Mouse (Mus musculus) heart, adult 2 months (tissue): ENCODE measurements around the gene Islr2. TPM values are rescaled to one million over a fixed set of nuclear protein-coding genes. Genes with fewer than 3 reads are reported as not detected.
A peak's percentile ranks its signal among the peaks of the same experiment; 100 is the strongest.

Experiments used
- DNase-seq, 2 experiments: peaks; one replicate each; pipeline ENCODE4 v3.0.0; 2021
- H3K27ac ChIP-seq: fragments of 200-600 bp; 2 replicates; pipeline ENCODE4 v1.8.1; 2022
- H3K27me3 ChIP-seq: fragments of 200-500 bp; 2 replicates; pipeline ENCODE4 v1.6.1; 2012; ENCODE audit warnings: mild to moderate bottlenecking, low read length, inconsistent platforms, mixed read lengths; ENCODE audit not compliant: control insufficient read depth, insufficient read depth
- H3K36me3 ChIP-seq: fragments of 200-500 bp; 2 replicates; pipeline ENCODE4 v1.6.1; 2012; ENCODE audit warnings: low read length, inconsistent platforms; ENCODE audit not compliant: control insufficient read depth, insufficient read depth
- H3K4me1 ChIP-seq: fragments of 200-500 bp; 2 replicates; pipeline ENCODE4 v1.6.1; 2011; ENCODE audit warnings: low read length; ENCODE audit not compliant: control insufficient read depth, insufficient read depth
- H3K4me3 ChIP-seq: fragments of 200-600 bp; 2 replicates; pipeline ENCODE4 v1.8.1; 2022
- H3K79me2 ChIP-seq: fragments of 200-500 bp; replicated peaks from 2 replicates; pipeline ENCODE4 v1.6.1; 2012; ENCODE audit warnings: mild to moderate bottlenecking, inconsistent platforms, low read length, moderate library complexity, mixed read lengths; ENCODE audit not compliant: control insufficient read depth, insufficient read depth
- H3K9ac ChIP-seq: fragments of 200-500 bp; 2 replicates; pipeline ENCODE4 v1.6.1; 2012; ENCODE audit warnings: low read depth, mild to moderate bottlenecking, control low read depth, inconsistent platforms, low read length, mixed read lengths
- CTCF ChIP-seq: fragments of 200-600 bp; IDR thresholded peaks from 2 replicates; pipeline ENCODE4 v1.8.1; 2022; ENCODE audit warnings: antibody characterized with exemption, mild to moderate bottlenecking, moderate library complexity
- EP300 ChIP-seq: fragments of 200-500 bp; IDR thresholded peaks from 2 replicates; pipeline ENCODE4 v1.6.1; 2011; ENCODE audit warnings: low read depth, low read length, control low read depth; ENCODE audit not compliant: insufficient read depth
- POLR2A ChIP-seq: fragments of 200-500 bp; IDR thresholded peaks from 2 replicates; pipeline ENCODE4 v1.6.1; 2011; ENCODE audit warnings: mild to moderate bottlenecking, low read depth, low read length, control low read depth; ENCODE audit not compliant: insufficient read depth
- WGBS: fragments of 180-500 bp; shearing (Covaris S2); methylation state at CpG from one replicate; pipeline ENCODE4 v1.1.7; 2018; 5-methylcytosine and 5-hydroxymethylcytosine counted together
- intact Hi-C: fragments of 180-260 bp; cut with DNase I; formaldehyde crosslinking; loops from one replicate; pipeline ENCODE4 v1.15.1; 2025
- polyA plus RNA-seq: library from polyadenylated mRNA; depleted of rRNA; stranded (reverse); fragments of >200 nt; gene quantifications from 2 replicates; pipeline ENCODE4 v1.2.3, GENCODE M21; 2012
- total RNA-seq, 2 experiments: library from RNA; stranded (reverse); gene quantifications; 2 replicates each; pipeline ENCODE4 v1.2.3; 2021

Gene Islr2
- total and polyA plus RNA-seq, 3 experiments: 0.57 to 0.96 (median 0.61) TPM

GRCm38 (mm10) chr9:58242696-58243095 is 38.6 kb upstream of the Islr2 start:
- no peak overlapping the region for H3K4me3 ChIP-seq
- DNase-seq: no peak
- TF ChIP-seq CTCF: no peak
- TF ChIP-seq POLR2A: no peak
- TF ChIP-seq EP300: no peak
- H3K9ac ChIP-seq: no peak overlapping the region
- H3K27ac ChIP-seq: no peak overlapping the region
- H3K79me2 ChIP-seq: peaks cover 3% of the 10 kb centered on the region
- WGBS: 65% methylated on average over 5 of the region's 5 CpGs
- H3K4me1 ChIP-seq: peaks cover 14% of the 10 kb centered on the region
- intact Hi-C loops: no loop called here
- no peaks in the 10 kb centered on the region for H3K27me3 ChIP-seq
- peaks cover 17% of the 10 kb centered on the region for H3K36me3 ChIP-seq

GRCm38 (mm10) chr9:58241780-58242485 is 37.8 kb upstream of the Islr2 start:
- intact Hi-C loops: no loop called here
- Histone ChIP-seq H3K4me1 (peaks cover 10% of the 10 kb centered on the region), H3K79me2 (peaks cover 3% of the 10 kb centered on the region), H3K4me3 (no peak overlapping the region), H3K9ac (no peak overlapping the region), H3K36me3 (peaks cover 17% of the 10 kb centered on the region), H3K27ac (no peak overlapping the region; the same call in 1 of the 2 replicates), H3K27me3 (no peaks in the 10 kb centered on the region)
- WGBS: 54% methylated on average over 9 of the region's 9 CpGs
- DNase-seq: peak; percentile 37 to 41
- TF ChIP-seq EP300 (no peak), POLR2A (no peak), CTCF (no peak)

GRCm38 (mm10) chr9:58234502-58235015 is 30.4 kb upstream of the Islr2 start:
- H3K4me3 ChIP-seq: no peak overlapping the region
- H3K79me2 ChIP-seq: peaks cover 2% of the 10 kb centered on the region; the same call in 1 of the 2 replicates
- TF ChIP-seq EP300 (no peak), POLR2A (no peak), CTCF (no peak)
- H3K36me3 ChIP-seq: peaks cover 2% of the 10 kb centered on the region; the same call in 1 of the 2 replicates
- intact Hi-C loops: no loop called here
- no peak overlapping the region for H3K27ac ChIP-seq
- no peak overlapping the region for H3K9ac ChIP-seq
- peaks cover 11% of the 10 kb centered on the region for H3K4me1 ChIP-seq
- no peak for DNase-seq
- no peaks in the 10 kb centered on the region for H3K27me3 ChIP-seq
- 95% methylated on average over 28 of the region's 28 CpGs for WGBS

- Histone ChIP-seq H3K36me3 (peaks cover 2% of the 10 kb centered on the region; the same call in 1 of the 2 replicates), H3K4me3 (no peak overlapping the region), H3K27ac (peak overlapping the region; percentile 34), H3K79me2 (no peaks in the 10 kb centered on the region), H3K4me1 (peaks cover 11% of the 10 kb centered on the region), H3K9ac (no peak overlapping the region), H3K27me3 (no peaks in the 10 kb centered on the region)
- intact Hi-C loops: no loop called here
- peak in 1 of 2 experiments; percentile 44 for DNase-seq
- 25% methylated on average over 5 of the region's 5 CpGs for WGBS
- TF ChIP-seq EP300 (0 out of 2 replicates have a peak, but pooled peaks have one; percentile 17), POLR2A (no peak), CTCF (no peak)
These were observed 28.3 kb upstream of the Islr2 start for GRCm38 (mm10) chr9:58232374-58232773.

- no peaks in the 10 kb centered on the region for H3K27me3 ChIP-seq
- no peak overlapping the region for H3K4me3 ChIP-seq
- DNase-seq: peak in 1 of 2 experiments; percentile 19
- no peak for TF ChIP-seq CTCF
- TF ChIP-seq POLR2A: no peak
- TF ChIP-seq EP300: no peak
- intact Hi-C loops: no loop called here
- peak overlapping the region; percentile 34 for H3K27ac ChIP-seq
- 53% methylated on average over 6 of the region's 6 CpGs for WGBS
- H3K36me3 ChIP-seq: peaks cover 2% of the 10 kb centered on the region; the same call in 1 of the 2 replicates
- H3K4me1 ChIP-seq: peaks cover 11% of the 10 kb centered on the region
- H3K9ac ChIP-seq: no peak overlapping the region
- no peaks in the 10 kb centered on the region for H3K79me2 ChIP-seq
These were observed 27.6 kb upstream of the Islr2 start for GRCm38 (mm10) chr9:58231746-58232145.

GRCm38 (mm10) chr9:58228777-58229466 is 24.8 kb upstream of the Islr2 start:
- TF ChIP-seq CTCF (no peak), POLR2A (no peak), EP300 (no peak)
- intact Hi-C loops: no loop called here
- no peak overlapping the region for H3K4me3 ChIP-seq
- H3K9ac ChIP-seq: no peak overlapping the region
- H3K79me2 ChIP-seq: no peaks in the 10 kb centered on the region
- H3K27ac ChIP-seq: no peak overlapping the region
- no peak for DNase-seq
- peaks cover 12% of the 10 kb centered on the region for H3K4me1 ChIP-seq
- peaks cover 2% of the 10 kb centered on the region; the same call in 1 of the 2 replicates for H3K36me3 ChIP-seq
- WGBS: 97% methylated on average over 9 of the region's 9 CpGs
- no peaks in the 10 kb centered on the region for H3K27me3 ChIP-seq
